Mouse (Mus musculus) thymus, adult 2 months (tissue): ENCODE measurements around the gene Pold3. TPM values are rescaled to one million over a fixed set of nuclear protein-coding genes. Genes with fewer than 3 reads are reported as not detected.

Experiments
- DNase-seq: peaks from one replicate; pipeline ENCODE4 v3.0.0; 2021
- H3K27ac ChIP-seq: fragments of 200-500 bp; 2 replicates; pipeline ENCODE4 v1.5.1; 2012; ENCODE audit warnings: low read length, control low read depth; ENCODE audit not compliant: control insufficient read depth, insufficient read depth
- H3K27me3 ChIP-seq: fragments of 200-500 bp; 2 replicates; pipeline ENCODE4 v1.6.1; 2012; ENCODE audit warnings: mild to moderate bottlenecking, low read length, moderate library complexity, mixed read lengths; ENCODE audit not compliant: control insufficient read depth, insufficient read depth
- H3K36me3 ChIP-seq: fragments of 200-500 bp; 2 replicates; pipeline ENCODE4 v1.6.1; 2012; ENCODE audit warnings: mild to moderate bottlenecking, low read length, moderate library complexity; ENCODE audit not compliant: control insufficient read depth, insufficient read depth
- H3K4me1 ChIP-seq: fragments of 200-500 bp; replicated peaks from 2 replicates; pipeline ENCODE4 v1.6.1; 2012; ENCODE audit warnings: low read length; ENCODE audit not compliant: control insufficient read depth, insufficient read depth
- H3K4me3 ChIP-seq: fragments of 200-500 bp; 2 replicates; pipeline ENCODE4 v1.5.1; 2012; ENCODE audit warnings: mild to moderate bottlenecking, low read length, control low read depth, moderate library complexity; ENCODE audit not compliant: control insufficient read depth, insufficient read depth
- CTCF ChIP-seq: fragments of 200-500 bp; IDR thresholded peaks from 2 replicates; pipeline ENCODE4 v1.5.1; 2012; ENCODE audit warnings: mild to moderate bottlenecking, control low read depth, low read length, moderate library complexity, borderline replicate concordance; ENCODE audit not compliant: control insufficient read depth, poor library complexity, insufficient read depth; ENCODE audit errors: extremely low read depth
- POLR2A ChIP-seq: fragments of 200-500 bp; IDR thresholded peaks from 2 replicates; pipeline ENCODE4 v1.6.1; 2012; ENCODE audit warnings: mild to moderate bottlenecking, low read length, control low read depth, moderate library complexity; ENCODE audit not compliant: control insufficient read depth, poor library complexity, insufficient read depth; ENCODE audit errors: extremely low read depth
- WGBS: fragments of 180-500 bp; shearing (Covaris S2); methylation state at CpG from one replicate; pipeline ENCODE4 v1.1.7; 2018; 5-methylcytosine and 5-hydroxymethylcytosine counted together
- polyA plus RNA-seq: library from polyadenylated mRNA; depleted of rRNA; stranded (reverse); fragments of >200 nt; gene quantifications from 2 replicates; pipeline ENCODE4 v1.2.3, GENCODE M21; 2012

The Pold3 gene
- polyA plus RNA-seq, 1 experiment, result 21.4 TPM

GRCm38 (mm10) chr7:100132379-100132778 is 11.0 kb upstream of the Pold3 start:
- 95% methylated on average over 1 of the region's 1 CpGs for WGBS
- TF ChIP-seq CTCF (no peak), POLR2A (no peak)
- H3K27ac ChIP-seq, result no peak overlapping the region

GRCm38 (mm10) chr7:100130592-100130991 is 9.2 kb upstream of the Pold3 start:
- no peaks in the 10 kb centered on the region for H3K36me3 ChIP-seq
- no peak overlapping the region for H3K27ac ChIP-seq
- H3K4me3 ChIP-seq, result no peak overlapping the region
- no peaks in the 10 kb centered on the region for H3K4me1 ChIP-seq
- DNase-seq, result no peak
- TF ChIP-seq CTCF (no peak), POLR2A (no peak)
- WGBS, result 37% methylated on average over 6 of the region's 6 CpGs
- no peaks in the 10 kb centered on the region for H3K27me3 ChIP-seq

More at GRCm38 (mm10) chr7:100132379-100132778, 11.0 kb upstream of the Pold3 start:
- H3K36me3 ChIP-seq, result no peaks in the 10 kb centered on the region
- no peaks in the 10 kb centered on the region for H3K27me3 ChIP-seq
- DNase-seq, result no peak
- no peaks in the 10 kb centered on the region for H3K4me1 ChIP-seq
- H3K4me3 ChIP-seq, result no peak overlapping the region

GRCm38 (mm10) chr7:100128262-100129041 is 7.1 kb upstream of the Pold3 start:
- Histone ChIP-seq H3K4me3 (no peak overlapping the region), H3K27me3 (no peaks in the 10 kb centered on the region), H3K4me1 (no peaks in the 10 kb centered on the region), H3K27ac (no peak overlapping the region), H3K36me3 (no peaks in the 10 kb centered on the region)
- no peak for TF ChIP-seq POLR2A
- no peak for TF ChIP-seq CTCF
- WGBS, result 47% methylated on average over 7 of the region's 7 CpGs
- DNase-seq, result no peak

- WGBS, result 96% methylated on average over 7 of the region's 7 CpGs
Measured at GRCm38 (mm10) chr7:100126514-100126913, 5.1 kb upstream of the Pold3 start.

GRCm38 (mm10) chr7:100125166-100125565 is 3.8 kb upstream of the Pold3 start:
- H3K4me3 ChIP-seq, result no peak overlapping the region
- 82% methylated on average over 4 of the region's 4 CpGs for WGBS

More at GRCm38 (mm10) chr7:100126514-100126913, 5.1 kb upstream of the Pold3 start:
- no peaks in the 10 kb centered on the region for H3K27me3 ChIP-seq
- no peak overlapping the region for H3K4me3 ChIP-seq
- no peaks in the 10 kb centered on the region for H3K4me1 ChIP-seq
- DNase-seq, result no peak
- no peak overlapping the region for H3K27ac ChIP-seq
- H3K36me3 ChIP-seq, result no peaks in the 10 kb centered on the region
- TF ChIP-seq POLR2A (no peak), CTCF (no peak)

GRCm38 (mm10) chr7:100124211-100124610 is 2.8 kb upstream of the Pold3 start:
- H3K4me3 ChIP-seq, result no peak overlapping the region
- H3K4me1 ChIP-seq, result peaks cover 4% of the 10 kb centered on the region; the same call in 1 of the 2 replicates
- H3K36me3 ChIP-seq, result no peaks in the 10 kb centered on the region
- TF ChIP-seq POLR2A, result no peak
- peak; percentile 58 for DNase-seq
- WGBS, result 88% methylated on average over 2 of the region's 2 CpGs
- H3K27ac ChIP-seq, result no peak overlapping the region
- no peaks in the 10 kb centered on the region for H3K27me3 ChIP-seq

More at GRCm38 (mm10) chr7:100125166-100125565, 3.8 kb upstream of the Pold3 start:
- Histone ChIP-seq H3K27ac (no peak overlapping the region), H3K27me3 (no peaks in the 10 kb centered on the region), H3K4me1 (peaks cover 4% of the 10 kb centered on the region; the same call in 1 of the 2 replicates), H3K36me3 (no peaks in the 10 kb centered on the region)
- DNase-seq, result no peak
- TF ChIP-seq CTCF, result no peak
- no peak for TF ChIP-seq POLR2A
